ENCODE assay signal across 9 mouse cellular contexts in the genomic region with DNA sequence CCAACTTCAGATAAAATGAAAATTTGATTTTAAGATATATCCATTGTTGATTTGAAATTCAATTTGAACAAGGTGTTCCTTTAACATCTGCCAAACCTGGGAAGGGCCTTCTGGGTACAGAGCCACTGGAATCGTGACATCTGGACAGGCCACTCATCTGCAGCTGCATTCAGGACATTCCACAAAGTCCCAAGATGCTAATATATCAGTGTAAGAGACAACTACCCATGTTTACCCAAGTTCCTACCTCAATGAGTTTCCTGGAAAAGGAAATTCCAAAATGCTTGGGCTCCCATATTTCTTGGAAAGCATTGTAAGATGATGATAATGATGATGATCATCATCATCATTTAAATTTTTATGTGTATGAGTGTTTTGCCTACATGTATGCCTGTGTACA.
"Had no signal": no experiment of that assay in that cellular context is flagged by ENCODE, and none has a peak within 500 bp of the region (broad histone marks: within the 10 kb centered on the region; RNA-seq: fewer than 3 reads in every experiment).

No protein-coding gene starts in this region.

- DNase-seq: lung, adult 18-20 months; lung, embryonic 14.5 days; lung, postnatal 10 days; lung, postnatal 4 days; midbrain, embryonic 14.5 days; right cerebral cortex, postnatal 14 days; thymus, adult 18-20 months; thymus, postnatal 14 days; thymus, postnatal 36 days had no signal
